Mouse (Mus musculus) myocyte (in vitro differentiated cells): Measurements from ENCODE around the gene Acot5.

ENCODE experiments used
- CEBPB ChIP-seq: IDR thresholded peaks from 2 replicates; pipeline ENCODE4 v1.6.1; 2011; ENCODE audit warnings: mild to moderate bottlenecking, moderate library complexity; ENCODE audit not compliant: poor library complexity, insufficient read depth, severe bottlenecking
- E2F4 ChIP-seq: IDR thresholded peaks from one replicate; pipeline ENCODE4 v1.6.1; 2011; ENCODE audit warnings: mild to moderate bottlenecking, control low read depth, moderate library complexity; ENCODE audit not compliant: insufficient read depth
- MAX ChIP-seq: IDR thresholded peaks from one replicate; pipeline ENCODE4 v1.6.1; 2011; ENCODE audit warnings: low read depth, mild to moderate bottlenecking, control low read depth
- MYOD1 ChIP-seq, 3 experiments: IDR thresholded peaks; one replicate each; pipeline ENCODE4 v1.6.1; 2011; ENCODE audit warnings: control low read depth in 2 of 3, low read depth in 2 of 3, mild to moderate bottlenecking in 2 of 3, moderate library complexity in 1 of 3; ENCODE audit not compliant: insufficient read length in 2 of 3, control insufficient read depth in 1 of 3
- MYOG ChIP-seq, 3 experiments: IDR thresholded peaks; one replicate each; pipeline ENCODE4 v1.6.1; 2011; ENCODE audit warnings: control low read depth in 2 of 3, low read depth in 2 of 3, mild to moderate bottlenecking in 2 of 3; ENCODE audit not compliant: insufficient read length in 2 of 3, control insufficient read depth in 1 of 3, insufficient read depth in 1 of 3
- POLR2A ChIP-seq: IDR thresholded peaks from one replicate; pipeline ENCODE4 v1.6.1; 2011; ENCODE audit warnings: low read depth, mild to moderate bottlenecking, control low read depth, moderate library complexity; ENCODE audit not compliant: insufficient read length
- POLR2AphosphoS2 ChIP-seq: IDR thresholded peaks from one replicate; pipeline ENCODE4 v1.6.1; 2011; ENCODE audit warnings: low read depth, control low read depth; ENCODE audit not compliant: insufficient read length
- SRF ChIP-seq: IDR thresholded peaks from one replicate; pipeline ENCODE4 v1.6.1; 2011; ENCODE audit warnings: low read depth; ENCODE audit not compliant: control insufficient read depth, insufficient read length
- TCF12 ChIP-seq: IDR thresholded peaks from one replicate; pipeline ENCODE4 v1.6.1; 2011; ENCODE audit warnings: mild to moderate bottlenecking, control low read depth; ENCODE audit not compliant: poor library complexity, insufficient read depth, severe bottlenecking
- USF1 ChIP-seq: IDR thresholded peaks from one replicate; pipeline ENCODE4 v1.6.1; 2011; ENCODE audit warnings: low read depth, mild to moderate bottlenecking, control low read depth, moderate library complexity

DNA sequence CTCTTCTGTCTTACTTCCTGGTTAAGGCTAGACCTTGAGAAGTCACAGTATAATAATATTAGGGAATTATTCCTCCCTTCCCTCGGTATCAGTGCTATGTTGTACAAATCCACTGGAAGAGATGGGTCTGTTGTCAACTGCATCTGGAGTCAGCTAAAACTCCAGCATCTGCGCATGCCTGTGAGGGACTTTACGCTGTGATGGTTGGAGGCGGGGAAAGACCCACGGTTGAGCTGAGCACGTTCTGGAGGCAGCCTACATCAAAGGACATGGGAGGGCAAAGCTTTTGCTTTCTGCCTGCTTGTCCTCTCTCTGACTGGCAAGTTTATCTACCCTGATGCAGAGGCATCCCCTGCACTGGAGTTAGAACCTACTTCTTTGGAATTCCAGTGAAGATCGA lies 43.2 kb upstream of the Acot5 start:
- TF ChIP-seq TCF12 (no peak), POLR2A (no peak), USF1 (no peak), MAX (no peak), SRF (no peak), POLR2AphosphoS2 (no peak), E2F4 (no peak), CEBPB (no peak), MYOG (IDR thresholded peaks at IDR 0.05; ENCODE audit: control insufficient read depth in 1 of 3, insufficient read depth in 1 of 3, insufficient read length in 2 of 3, low read depth in 2 of 3) (no peak), MYOD1 (IDR thresholded peaks at IDR 0.05; ENCODE audit: control insufficient read depth in 1 of 3, insufficient read length in 2 of 3, low read depth in 2 of 3) (no peak)
